Mouse (Mus musculus): ENCODE data around the gene Thap3. TPM values are rescaled to one million over a fixed set of nuclear protein-coding genes. Genes with fewer than 3 reads are reported as not detected.

Gene Thap3
- polyA plus RNA-seq, 1 experiment from 2014 or later: 28.9 TPM

GRCm38 (mm10) chr4:152006812-152007211 is 18.0 kb upstream of the Thap3 start:
- Histone ChIP-seq H3K4me1 (replicated peaks; ENCODE audit: control insufficient read depth, insufficient read depth, low read length) (peaks cover 28% of the 10 kb centered on the region), H3K9ac (ENCODE audit: low read length) (no peak overlapping the region), H3K4me3 (ENCODE audit: low read depth, low read length) (no peak overlapping the region), H3K27ac (ENCODE audit: low read depth, low read length) (no peak overlapping the region), H3K9me3 (ENCODE audit: control insufficient read depth, low read length) (no peaks in the 10 kb centered on the region), H3K36me3 (ENCODE audit: control insufficient read depth, insufficient read depth, low read length) (no peaks in the 10 kb centered on the region), H3K27me3 (ENCODE audit: control insufficient read depth, insufficient read depth, low read length) (peaks cover 21% of the 10 kb centered on the region), H3K4me2 (ENCODE audit: low read depth, low read length, severe bottlenecking) (no peak overlapping the region)
- no peak for DNase-seq (ENCODE audit: low spot score)
- ATAC-seq (replicated peaks; ENCODE audit: low FRiP score): no peak
- 21% methylated on average over 3 of the region's 3 CpGs for WGBS

GRCm38 (mm10) chr4:152006137-152006536 is 17.3 kb upstream of the Thap3 start:
- H3K9me3 ChIP-seq (ENCODE audit: control insufficient read depth, low read length): no peaks in the 10 kb centered on the region
- no peak for DNase-seq (ENCODE audit: low spot score)
- no peak overlapping the region for H3K4me2 ChIP-seq (ENCODE audit: low read depth, low read length, severe bottlenecking)
- H3K27ac ChIP-seq (ENCODE audit: low read depth, low read length): no peak overlapping the region
- H3K36me3 ChIP-seq (ENCODE audit: control insufficient read depth, insufficient read depth, low read length): no peaks in the 10 kb centered on the region
- H3K4me3 ChIP-seq (ENCODE audit: low read depth, low read length): no peak overlapping the region
- ATAC-seq (replicated peaks; ENCODE audit: low FRiP score): no peak
- no peak overlapping the region for H3K9ac ChIP-seq (ENCODE audit: low read length)
- peaks cover 21% of the 10 kb centered on the region for H3K27me3 ChIP-seq (ENCODE audit: control insufficient read depth, insufficient read depth, low read length)
- 79% methylated on average over 6 of the region's 6 CpGs for WGBS
- H3K4me1 ChIP-seq (replicated peaks; ENCODE audit: control insufficient read depth, insufficient read depth, low read length): peaks cover 28% of the 10 kb centered on the region

- DNase-seq (ENCODE audit: low spot score): no peak
- Histone ChIP-seq H3K4me1 (replicated peaks; ENCODE audit: control insufficient read depth, insufficient read depth, low read length) (no peaks in the 10 kb centered on the region), H3K9ac (ENCODE audit: low read length) (no peak overlapping the region), H3K9me3 (ENCODE audit: control insufficient read depth, low read length) (no peaks in the 10 kb centered on the region), H3K27ac (ENCODE audit: low read depth, low read length) (no peak overlapping the region), H3K4me2 (ENCODE audit: low read depth, low read length, severe bottlenecking) (no peak overlapping the region), H3K27me3 (ENCODE audit: control insufficient read depth, insufficient read depth, low read length) (peaks cover 5% of the 10 kb centered on the region; the same call in 1 of the 2 replicates), H3K4me3 (ENCODE audit: low read depth, low read length) (no peak overlapping the region), H3K36me3 (ENCODE audit: control insufficient read depth, insufficient read depth, low read length) (no peaks in the 10 kb centered on the region)
- no peak for ATAC-seq (replicated peaks; ENCODE audit: low FRiP score)
- 96% methylated on average over 3 of the region's 3 CpGs for WGBS
These were observed 13.3 kb upstream of the Thap3 start for GRCm38 (mm10) chr4:152002063-152002462.

DNA sequence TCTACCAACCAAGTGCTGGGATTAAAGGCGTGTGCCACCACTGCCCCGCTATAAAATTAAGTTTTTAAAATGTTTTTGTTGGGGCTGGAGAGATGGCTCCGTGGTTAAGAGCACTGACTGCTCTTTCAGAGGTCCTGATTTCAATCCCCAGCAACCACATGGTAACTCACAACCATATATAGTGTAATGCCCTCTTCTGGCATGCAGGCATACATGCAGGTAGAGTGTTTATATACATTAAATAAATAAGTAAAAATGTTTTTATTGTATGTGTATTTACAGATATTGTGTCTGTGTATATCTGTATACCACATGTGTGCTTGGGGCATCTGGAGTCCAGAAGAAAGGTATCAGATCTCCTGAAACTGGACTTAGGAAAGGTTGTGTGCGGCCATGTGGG is 12.5 kb upstream of the Thap3 start:
- no peaks in the 10 kb centered on the region for H3K36me3 ChIP-seq (ENCODE audit: control insufficient read depth, insufficient read depth, low read length)
- no peak for DNase-seq (ENCODE audit: low spot score)
- whole genome bisulfite sequencing: 75% methylated on average over 4 of the region's 4 CpGs
- H3K9me3 ChIP-seq (ENCODE audit: control insufficient read depth, low read length): no peaks in the 10 kb centered on the region
- H3K27me3 ChIP-seq (ENCODE audit: control insufficient read depth, insufficient read depth, low read length): no peaks in the 10 kb centered on the region
- no peak for ATAC-seq (replicated peaks; ENCODE audit: low FRiP score)
- no peak overlapping the region for H3K9ac ChIP-seq (ENCODE audit: low read length)
- no peak overlapping the region for H3K27ac ChIP-seq (ENCODE audit: low read depth, low read length)
- no peaks in the 10 kb centered on the region for H3K4me1 ChIP-seq (replicated peaks; ENCODE audit: control insufficient read depth, insufficient read depth, low read length)
- no peak overlapping the region for H3K4me2 ChIP-seq (ENCODE audit: low read depth, low read length, severe bottlenecking)
- H3K4me3 ChIP-seq (ENCODE audit: low read depth, low read length): no peak overlapping the region

DNA sequence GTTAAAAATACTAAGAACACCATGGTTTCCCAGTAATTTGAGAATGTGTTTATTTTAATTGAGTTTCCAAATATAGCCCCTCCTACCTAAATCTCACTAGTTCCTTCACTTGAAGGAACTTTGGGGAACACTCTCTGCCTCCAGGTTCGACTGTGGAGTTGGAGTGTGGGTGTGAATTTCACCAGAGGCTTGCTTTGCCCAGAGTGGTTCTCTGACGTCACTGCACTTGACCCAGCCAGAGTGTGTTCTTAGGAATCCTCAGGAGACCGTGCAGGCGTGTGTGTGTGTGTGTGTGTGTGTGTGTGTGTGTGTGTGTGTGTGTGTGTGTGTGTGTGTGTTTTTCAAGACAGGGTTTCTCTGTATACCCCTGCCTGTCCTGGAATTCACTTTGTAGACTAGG is 12.1 kb upstream of the Thap3 start:
- Histone ChIP-seq H3K4me2 (ENCODE audit: low read depth, low read length, severe bottlenecking) (no peak overlapping the region), H3K27me3 (ENCODE audit: control insufficient read depth, insufficient read depth, low read length) (no peaks in the 10 kb centered on the region), H3K4me1 (replicated peaks; ENCODE audit: control insufficient read depth, insufficient read depth, low read length) (no peaks in the 10 kb centered on the region), H3K4me3 (ENCODE audit: low read depth, low read length) (no peak overlapping the region), H3K9ac (ENCODE audit: low read length) (no peak overlapping the region), H3K27ac (ENCODE audit: low read depth, low read length) (no peak overlapping the region), H3K36me3 (ENCODE audit: control insufficient read depth, insufficient read depth, low read length) (no peaks in the 10 kb centered on the region), H3K9me3 (ENCODE audit: control insufficient read depth, low read length) (no peaks in the 10 kb centered on the region)
- DNase-seq (ENCODE audit: low spot score) (no peak), ATAC-seq (replicated peaks; ENCODE audit: low FRiP score) (no peak)
- 64% methylated on average over 4 of the region's 4 CpGs for WGBS

GRCm38 (mm10) chr4:151999481-151999880 is 10.7 kb upstream of the Thap3 start:
- no peaks in the 10 kb centered on the region for H3K4me1 ChIP-seq (replicated peaks; ENCODE audit: control insufficient read depth, insufficient read depth, low read length)
- no peaks in the 10 kb centered on the region for H3K9me3 ChIP-seq (ENCODE audit: control insufficient read depth, low read length)
- H3K27ac ChIP-seq (ENCODE audit: low read depth, low read length): no peak overlapping the region
- H3K27me3 ChIP-seq (ENCODE audit: control insufficient read depth, insufficient read depth, low read length): no peaks in the 10 kb centered on the region
- WGBS: 67% methylated on average over 3 of the region's 3 CpGs
- no peak overlapping the region for H3K9ac ChIP-seq (ENCODE audit: low read length)
- H3K4me2 ChIP-seq (ENCODE audit: low read depth, low read length, severe bottlenecking): no peak overlapping the region
- ATAC-seq (replicated peaks; ENCODE audit: low FRiP score) (no peak), DNase-seq (ENCODE audit: low spot score) (no peak)
- no peaks in the 10 kb centered on the region for H3K36me3 ChIP-seq (ENCODE audit: control insufficient read depth, insufficient read depth, low read length)
- no peak overlapping the region for H3K4me3 ChIP-seq (ENCODE audit: low read depth, low read length)

GRCm38 (mm10) chr4:151997701-151998100 is 8.9 kb upstream of the Thap3 start:
- no peak for ATAC-seq (replicated peaks; ENCODE audit: low FRiP score)
- WGBS: 84% methylated on average over 3 of the region's 3 CpGs
- Histone ChIP-seq H3K4me1 (replicated peaks; ENCODE audit: control insufficient read depth, insufficient read depth, low read length) (peaks cover 6% of the 10 kb centered on the region; the same call in 1 of the 2 replicates), H3K27ac (ENCODE audit: low read depth, low read length) (no peak overlapping the region), H3K27me3 (ENCODE audit: control insufficient read depth, insufficient read depth, low read length) (no peaks in the 10 kb centered on the region), H3K4me3 (ENCODE audit: low read depth, low read length) (peak overlapping the region; percentile 99; the same call in 1 of the 2 replicates), H3K4me2 (ENCODE audit: low read depth, low read length, severe bottlenecking) (peak overlapping the region; percentile 65; the same call in 1 of the 2 replicates), H3K9ac (ENCODE audit: low read length) (no peak overlapping the region; the same call in 1 of the 2 replicates), H3K36me3 (ENCODE audit: control insufficient read depth, insufficient read depth, low read length) (no peaks in the 10 kb centered on the region), H3K9me3 (ENCODE audit: control insufficient read depth, low read length) (no peaks in the 10 kb centered on the region)
- no peak for DNase-seq (ENCODE audit: low spot score)

- H3K27me3 ChIP-seq (ENCODE audit: control insufficient read depth, insufficient read depth, low read length): no peaks in the 10 kb centered on the region
- peak overlapping the region; percentile 62 for H3K9ac ChIP-seq (ENCODE audit: low read length)
- H3K4me2 ChIP-seq (ENCODE audit: low read depth, low read length, severe bottlenecking): peak overlapping the region; percentile 65
- peaks cover 6% of the 10 kb centered on the region; the same call in 1 of the 2 replicates for H3K4me1 ChIP-seq (replicated peaks; ENCODE audit: control insufficient read depth, insufficient read depth, low read length)
- H3K4me3 ChIP-seq (ENCODE audit: low read depth, low read length): peak overlapping the region; percentile 99
- WGBS: 4% methylated on average over 13 of the region's 13 CpGs
- H3K9me3 ChIP-seq (ENCODE audit: control insufficient read depth, low read length): no peaks in the 10 kb centered on the region
- ATAC-seq (replicated peaks; ENCODE audit: low FRiP score): no peak
- peak overlapping the region; percentile 70; the same call in 1 of the 2 replicates for H3K27ac ChIP-seq (ENCODE audit: low read depth, low read length)
- H3K36me3 ChIP-seq (ENCODE audit: control insufficient read depth, insufficient read depth, low read length): no peaks in the 10 kb centered on the region; the same call in 1 of the 2 replicates
- no peak for DNase-seq (ENCODE audit: low spot score)
These were observed 8.1 kb upstream of the Thap3 start for GRCm38 (mm10) chr4:151996951-151997222.

DNA sequence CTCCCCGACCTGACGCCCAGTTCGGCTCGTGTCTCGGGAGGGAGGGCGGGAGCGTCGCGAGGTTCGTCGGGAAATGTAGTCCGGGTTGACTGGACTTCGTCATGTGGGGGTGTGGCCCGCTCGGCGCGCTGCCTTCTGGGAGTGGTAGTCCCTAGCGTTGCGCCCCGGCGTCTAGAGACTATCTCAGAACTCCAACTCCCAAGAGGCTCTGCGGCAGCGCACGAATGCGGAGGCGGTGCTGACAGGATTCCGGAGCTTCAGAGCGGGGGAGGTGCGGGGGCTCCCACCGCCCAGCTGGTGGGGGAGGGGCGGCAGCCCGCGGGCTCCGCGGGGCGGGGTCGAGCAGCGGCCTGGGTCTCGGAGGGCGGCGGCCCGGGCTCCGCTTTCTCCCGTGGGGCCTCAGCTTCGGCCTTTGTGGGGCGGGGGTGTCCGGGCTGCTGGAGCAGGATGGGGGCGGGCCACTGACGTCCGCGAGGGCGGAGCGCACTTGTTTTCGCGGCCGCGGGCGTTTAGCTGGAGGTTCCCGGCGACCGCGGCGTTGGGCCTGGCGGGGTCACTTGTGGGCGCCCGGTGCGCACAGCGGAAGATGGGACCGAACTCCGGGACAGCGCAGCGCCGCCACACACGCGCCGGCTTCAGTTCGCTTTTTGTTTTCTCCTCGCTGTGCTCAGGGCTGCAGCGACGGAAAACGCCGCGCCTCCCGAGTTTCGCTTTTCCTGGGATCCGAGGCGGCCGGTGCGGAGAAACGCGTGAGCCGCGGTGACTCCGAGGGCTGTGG is 7.6 kb upstream of the Thap3 start, which contains the start of gene Phf13:
Phf13 (minus strand) TSS at position 86 of the 778 bp plus-strand sequence.
- under 1% methylated on average over 93 of the region's 94 CpGs for WGBS
- H3K4me1 ChIP-seq (replicated peaks; ENCODE audit: control insufficient read depth, insufficient read depth, low read length): peaks cover 6% of the 10 kb centered on the region; the same call in 1 of the 2 replicates
- ATAC-seq (replicated peaks; ENCODE audit: low FRiP score) (peak; percentile 97), DNase-seq (ENCODE audit: low spot score) (peak; percentile 100)
- H3K27ac ChIP-seq (ENCODE audit: low read depth, low read length): peak within 1 kb of the TSS; percentile 70
- peaks cover 2% of the 10 kb centered on the region; the same call in 1 of the 2 replicates for H3K36me3 ChIP-seq (ENCODE audit: control insufficient read depth, insufficient read depth, low read length)
- no peaks in the 10 kb centered on the region for H3K27me3 ChIP-seq (ENCODE audit: control insufficient read depth, insufficient read depth, low read length)
- H3K4me2 ChIP-seq (ENCODE audit: low read depth, low read length, severe bottlenecking): peak within 1 kb of the TSS; percentile 83
- peak within 1 kb of the TSS; percentile 93 for H3K9ac ChIP-seq (ENCODE audit: low read length)
- peak within 1 kb of the TSS; percentile 99 for H3K4me3 ChIP-seq (ENCODE audit: low read depth, low read length)
- H3K9me3 ChIP-seq (ENCODE audit: control insufficient read depth, low read length): no peaks in the 10 kb centered on the region

All from forebrain, embryonic 11.5 days (tissue).